Mouse (Mus musculus) ES-E14 (cell line): ENCODE data around the gene Ranbp17. TPM values are rescaled to one million over a fixed set of nuclear protein-coding genes. Genes with fewer than 3 reads are reported as not detected.

Experiments used
- DNase-seq: peaks from one replicate; pipeline ENCODE4 v3.0.0-alpha.2; 2013; ENCODE audit warnings: low read depth, low spot score
- H3K27ac ChIP-seq: 2 replicates; pipeline ENCODE4 v1.5.1; 2012; ENCODE audit warnings: low read depth, mild to moderate bottlenecking, low read length, moderate library complexity, mixed read lengths; ENCODE audit not compliant: poor library complexity, insufficient read depth, severe bottlenecking
- H3K36me3 ChIP-seq: 2 replicates; pipeline ENCODE4 v1.6.1; 2012; ENCODE audit warnings: mild to moderate bottlenecking, low read length, moderate library complexity, mixed read lengths; ENCODE audit not compliant: control insufficient read depth, poor library complexity, insufficient read depth, severe bottlenecking
- H3K4me1 ChIP-seq, 2 experiments: fragments of 150-350 bp in 1 of 2; sonication (generic) in 1 of 2; 2 replicates each; pipeline ENCODE4 v1.6.1; 2012; ENCODE audit warnings: low read length in 2 of 2, mild to moderate bottlenecking in 1 of 2, mixed read lengths in 1 of 2; ENCODE audit not compliant: control insufficient read depth in 2 of 2, insufficient read depth in 2 of 2, poor library complexity in 1 of 2
- H3K4me3 ChIP-seq, 2 experiments: fragments of 150-350 bp in 1 of 2; sonication (generic) in 1 of 2; 2 replicates each; pipeline ENCODE4 v1.5.1; 2012; ENCODE audit warnings: low read length in 2 of 2, low read depth in 1 of 2, mild to moderate bottlenecking in 1 of 2, mixed read lengths in 1 of 2; ENCODE audit not compliant: insufficient read depth in 1 of 2, poor library complexity in 1 of 2, severe bottlenecking in 1 of 2
- H3K9ac ChIP-seq: 2 replicates; pipeline ENCODE4 v1.6.1; 2012; ENCODE audit warnings: low read depth, mild to moderate bottlenecking, low read length, mixed read lengths; ENCODE audit not compliant: poor library complexity, insufficient read depth, severe bottlenecking
- H3K9me3 ChIP-seq: fragments of 150-350 bp; sonication (generic); 2 replicates; pipeline ENCODE4 v1.6.1; 2012; ENCODE audit warnings: low read depth, mild to moderate bottlenecking, low read length; ENCODE audit not compliant: control insufficient read depth, insufficient read depth
- CHD2 ChIP-seq: IDR thresholded peaks from 2 replicates; pipeline ENCODE4 v1.6.1; 2014; ENCODE audit warnings: mild to moderate bottlenecking, low read depth, low read length, inconsistent platforms
- HCFC1 ChIP-seq: IDR thresholded peaks from 2 replicates; pipeline ENCODE4 v1.6.1; 2012; ENCODE audit warnings: low read length, inconsistent platforms, borderline replicate concordance; ENCODE audit not compliant: insufficient read depth
- MAFK ChIP-seq: IDR thresholded peaks from 2 replicates; pipeline ENCODE4 v1.6.1; 2014; ENCODE audit warnings: mild to moderate bottlenecking, low read depth, low read length, inconsistent platforms; ENCODE audit not compliant: insufficient read depth
- ZC3H11A ChIP-seq: IDR thresholded peaks from 2 replicates; pipeline ENCODE4 v1.6.1; 2012; ENCODE audit warnings: low read depth, mild to moderate bottlenecking, inconsistent platforms, low read length, borderline replicate concordance
- ZNF384 ChIP-seq: IDR thresholded peaks from 2 replicates; pipeline ENCODE4 v1.6.1; 2012; ENCODE audit warnings: low read depth, low read length, inconsistent platforms
- in situ Hi-C, 2 experiments: fragments of 600-800 bp; cut with MboI; formaldehyde crosslinking; loops; one replicate each; pipeline ENCODE4 v1.15.1; 2025; ENCODE audit warnings: low sequenced_read_pairs in 2 of 2, inconsistent platforms in 1 of 2; ENCODE audit not compliant: unreplicated experiment in 2 of 2
- total RNA-seq: library from RNA; depleted of rRNA; stranded (reverse); fragments of 300-350 nt; gene quantifications from 2 replicates; pipeline ENCODE4 v1.2.3, GENCODE M21; 2012

Gene Ranbp17
- total RNA-seq, 1 experiment, result 42.4 TPM

- no peak overlapping the region for H3K27ac ChIP-seq
- H3K4me3 ChIP-seq, result no peak overlapping the region
- no peaks in the 10 kb centered on the region for H3K9me3 ChIP-seq
- DNase-seq, result no peak
- no peak overlapping the region for H3K9ac ChIP-seq
- H3K36me3 ChIP-seq, result peaks cover 3% of the 10 kb centered on the region; the same call in 1 of the 2 replicates
- in situ Hi-C loops, result no loop called here
- peaks cover 2 to 4% of the 10 kb centered on the region in 2 experiments; a peak in 2 of 4 replicates for H3K4me1 ChIP-seq
- TF ChIP-seq MAFK (no peak), HCFC1 (no peak), ZC3H11A (no peak), ZNF384 (no peak), CHD2 (no peak)
Observed at GRCm38 (mm10) chr11:33509401-33509800, 4.1 kb downstream of the Ranbp17 start.

- no peak overlapping the region for H3K4me3 ChIP-seq
- no peaks in the 10 kb centered on the region for H3K4me1 ChIP-seq
- TF ChIP-seq HCFC1, result no peak
- TF ChIP-seq CHD2, result no peak
- TF ChIP-seq ZC3H11A, result no peak
- TF ChIP-seq MAFK, result no peak
- no peak for TF ChIP-seq ZNF384
- H3K9ac ChIP-seq, result no peak overlapping the region
- H3K36me3 ChIP-seq, result peaks cover 30% of the 10 kb centered on the region
- H3K9me3 ChIP-seq, result no peaks in the 10 kb centered on the region
- H3K27ac ChIP-seq, result no peak overlapping the region
- in situ Hi-C loops, result no loop called here
- DNase-seq, result no peak
Observed at GRCm38 (mm10) chr11:33485746-33486145, 27.8 kb downstream of the Ranbp17 start.

GRCm38 (mm10) chr11:33480410-33480809 is 33.1 kb downstream of the Ranbp17 start:
- DNase-seq, result no peak
- Histone ChIP-seq H3K36me3 (peaks cover 12% of the 10 kb centered on the region), H3K9ac (no peak overlapping the region), H3K9me3 (no peaks in the 10 kb centered on the region), H3K4me1 (0 out of 4 replicates have a peak, but pooled peaks cover 0 to 2% of the 10 kb centered on the region in 2 experiments), H3K4me3 (no peak overlapping the region), H3K27ac (no peak overlapping the region)
- no peak for TF ChIP-seq HCFC1
- in situ Hi-C loops, result no loop called here

GRCm38 (mm10) chr11:33479209-33479608 is 34.3 kb downstream of the Ranbp17 start:
- DNase-seq, result no peak
- no peaks in the 10 kb centered on the region for H3K9me3 ChIP-seq
- no peak overlapping the region for H3K27ac ChIP-seq
- H3K4me1 ChIP-seq, result 0 out of 4 replicates have a peak, but pooled peaks cover 0 to 2% of the 10 kb centered on the region in 2 experiments
- in situ Hi-C loops, result no loop called here
- no peak overlapping the region for H3K4me3 ChIP-seq
- peaks cover 13% of the 10 kb centered on the region for H3K36me3 ChIP-seq
- no peak overlapping the region for H3K9ac ChIP-seq
- TF ChIP-seq MAFK, result no peak
- no peak for TF ChIP-seq ZC3H11A
- TF ChIP-seq HCFC1, result no peak
- TF ChIP-seq CHD2, result no peak
- TF ChIP-seq ZNF384, result no peak

GRCm38 (mm10) chr11:33476634-33477033 is 36.9 kb downstream of the Ranbp17 start:
- Histone ChIP-seq H3K9me3 (no peaks in the 10 kb centered on the region), H3K4me1 (0 out of 4 replicates have a peak, but pooled peaks cover 0 to 2% of the 10 kb centered on the region in 2 experiments), H3K4me3 (no peak overlapping the region), H3K36me3 (peaks cover 15% of the 10 kb centered on the region), H3K27ac (no peak overlapping the region), H3K9ac (no peak overlapping the region)
- TF ChIP-seq MAFK (peak; percentile 55; the same call in 1 of the 2 replicates), HCFC1 (no peak)
- in situ Hi-C loops, result no loop called here
- no peak for DNase-seq
